Mouse (Mus musculus): ENCODE data around the gene Gm3043.
"Not testable (repeated sequence)": the region's sequence is repeated elsewhere in the genome, so short reads cannot be mapped to it uniquely, and the experiment has no call there.

The Gm3043 gene

GRCm38 (mm10) chr14:3688483-3688882 lies at the start of gene Gm3043:
TSS of gene Gm3043 (plus strand) at chr14:3688783.
- not testable (repeated sequence) for DNase-seq

- not testable (repeated sequence) for DNase-seq
Measured at GRCm38 (mm10) chr14:3651730-3652129, 36.9 kb upstream of the Gm3043 start, which contains the start of gene Gm3020. TSS of gene Gm3020 (plus strand) at chr14:3652030.
